Mouse (Mus musculus) adrenal gland, adult 18-20 months (tissue): ENCODE measurements around the gene Adat3. TPM values are rescaled to one million over a fixed set of nuclear protein-coding genes. Genes with fewer than 3 reads are reported as not detected.

Experiments used
- DNase-seq, 2 experiments: peaks; one replicate each; pipeline ENCODE4 v3.0.0; 2021 to 2022; ENCODE audit warnings: low spot score in 2 of 2
- total RNA-seq, 2 experiments: library from RNA; stranded (reverse); gene quantifications; 1 replicate in 1 of 2; 2 replicates in 1 of 2; pipeline ENCODE4 v1.2.3; 2021

Gene Adat3
- total RNA-seq, 2 experiments from 2014 or later, result 1.8 to 2.1 TPM

GRCm38 (mm10) chr10:80609269-80609924 is 6.7 kb downstream of the Adat3 start:
- DNase-seq, result peak in 1 of 2 experiments; percentile 18

DNA sequence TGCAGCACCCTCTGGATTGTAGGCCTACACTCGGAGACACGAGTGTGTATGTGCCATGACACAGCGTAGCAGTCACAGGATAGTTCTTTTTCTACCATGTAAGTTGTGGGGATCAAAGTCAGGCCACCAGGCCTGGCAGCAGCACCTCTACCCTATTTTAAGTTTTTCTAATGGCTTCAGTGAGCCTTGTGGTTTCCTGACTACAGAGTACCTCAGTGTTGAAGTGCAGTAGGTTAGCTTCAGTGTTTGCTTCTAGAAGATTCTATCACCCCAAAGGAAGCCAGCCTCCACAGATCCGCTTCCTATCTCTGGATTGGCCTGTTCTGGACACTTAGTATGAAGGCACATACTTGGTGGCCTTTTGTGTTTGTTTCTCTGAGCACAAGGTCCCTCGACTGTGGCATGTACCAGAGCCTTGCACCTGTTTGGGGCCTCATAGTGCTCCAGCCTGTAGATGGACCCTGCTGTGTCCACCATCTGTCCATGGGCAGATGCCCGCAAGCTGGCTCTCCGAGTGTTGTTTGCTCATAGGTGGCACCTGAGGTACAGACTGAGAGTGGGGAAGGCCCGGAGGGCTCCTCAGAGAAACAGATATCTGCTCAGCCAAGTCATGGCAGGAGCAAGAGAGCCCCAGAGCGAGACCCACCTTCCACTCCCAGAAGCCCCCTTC is 7.6 kb downstream of the Adat3 start:
- DNase-seq, result peak in 1 of 2 experiments; percentile 16

DNA sequence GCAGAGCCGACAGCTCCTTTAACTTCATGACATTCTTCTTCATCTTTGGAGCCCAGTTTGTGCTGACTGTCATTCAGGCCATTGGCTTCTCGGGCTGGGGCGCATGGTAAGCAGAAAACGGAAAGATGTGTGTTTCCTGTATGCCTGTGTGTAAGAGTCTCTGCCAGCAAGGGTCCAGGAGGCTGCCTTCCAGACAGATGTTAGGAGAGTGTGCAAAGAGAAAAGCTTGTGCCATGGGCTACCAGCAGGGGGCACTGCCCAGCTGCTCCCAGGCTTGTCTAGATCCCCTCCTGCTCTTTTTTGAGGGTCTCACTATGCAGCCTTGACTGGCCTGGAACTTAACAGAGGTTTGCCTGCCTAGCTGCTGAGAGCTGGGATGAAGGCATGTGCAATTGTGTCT is 8.3 kb downstream of the Adat3 start:
- DNase-seq, result peak in 1 of 2 experiments; percentile 66

GRCm38 (mm10) chr10:80611905-80612304 is 9.2 kb downstream of the Adat3 start:
- DNase-seq, result no peak

- no peak for DNase-seq
Observed at GRCm38 (mm10) chr10:80613821-80614220, 11.1 kb downstream of the Adat3 start.

- DNase-seq, result peak in 1 of 2 experiments; percentile 16
Observed at GRCm38 (mm10) chr10:80614351-80614750, 11.7 kb downstream of the Adat3 start.

DNA sequence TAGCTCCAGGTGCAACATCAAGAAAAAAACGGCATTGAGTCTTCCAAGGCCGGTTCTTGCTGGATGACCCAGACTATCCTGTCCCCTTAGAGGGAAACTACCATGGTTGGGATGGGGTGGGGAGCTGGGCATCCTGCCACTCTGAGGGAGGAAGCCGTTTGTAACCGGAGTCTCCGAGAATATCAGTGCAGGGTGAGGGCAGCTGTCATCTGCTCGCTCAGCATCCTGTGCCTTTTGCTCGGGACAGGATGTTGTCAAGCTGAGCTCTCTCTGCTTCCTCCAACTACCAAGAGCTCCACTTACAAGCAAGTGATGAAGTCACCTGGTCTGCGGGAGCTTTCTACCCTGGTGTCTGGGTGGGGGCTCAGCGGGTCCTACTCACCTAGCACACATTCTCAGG is 15.5 kb downstream of the Adat3 start:
- no peak for DNase-seq

GRCm38 (mm10) chr10:80619465-80620244 is 17.0 kb downstream of the Adat3 start:
- DNase-seq, result no peak

DNA sequence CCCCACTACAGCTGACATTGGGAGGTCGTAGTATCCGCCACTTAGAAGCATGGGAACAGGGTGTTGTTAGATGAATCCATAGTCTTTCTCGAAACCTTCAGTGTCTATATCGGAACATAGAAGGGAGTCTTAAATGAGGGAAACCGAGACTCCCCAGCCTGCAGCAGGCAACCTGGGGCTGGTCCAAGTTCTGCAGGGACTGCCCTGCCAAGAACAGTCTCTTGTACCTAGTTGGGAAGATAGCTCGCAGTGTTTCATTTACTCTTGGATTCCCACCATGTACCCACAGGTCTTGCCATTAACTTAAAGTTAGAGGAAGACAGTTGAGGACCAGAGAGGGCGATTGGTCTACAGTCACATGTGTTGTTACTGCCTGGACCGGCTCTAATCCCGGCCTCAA is 17.7 kb downstream of the Adat3 start:
- DNase-seq, result no peak

DNA sequence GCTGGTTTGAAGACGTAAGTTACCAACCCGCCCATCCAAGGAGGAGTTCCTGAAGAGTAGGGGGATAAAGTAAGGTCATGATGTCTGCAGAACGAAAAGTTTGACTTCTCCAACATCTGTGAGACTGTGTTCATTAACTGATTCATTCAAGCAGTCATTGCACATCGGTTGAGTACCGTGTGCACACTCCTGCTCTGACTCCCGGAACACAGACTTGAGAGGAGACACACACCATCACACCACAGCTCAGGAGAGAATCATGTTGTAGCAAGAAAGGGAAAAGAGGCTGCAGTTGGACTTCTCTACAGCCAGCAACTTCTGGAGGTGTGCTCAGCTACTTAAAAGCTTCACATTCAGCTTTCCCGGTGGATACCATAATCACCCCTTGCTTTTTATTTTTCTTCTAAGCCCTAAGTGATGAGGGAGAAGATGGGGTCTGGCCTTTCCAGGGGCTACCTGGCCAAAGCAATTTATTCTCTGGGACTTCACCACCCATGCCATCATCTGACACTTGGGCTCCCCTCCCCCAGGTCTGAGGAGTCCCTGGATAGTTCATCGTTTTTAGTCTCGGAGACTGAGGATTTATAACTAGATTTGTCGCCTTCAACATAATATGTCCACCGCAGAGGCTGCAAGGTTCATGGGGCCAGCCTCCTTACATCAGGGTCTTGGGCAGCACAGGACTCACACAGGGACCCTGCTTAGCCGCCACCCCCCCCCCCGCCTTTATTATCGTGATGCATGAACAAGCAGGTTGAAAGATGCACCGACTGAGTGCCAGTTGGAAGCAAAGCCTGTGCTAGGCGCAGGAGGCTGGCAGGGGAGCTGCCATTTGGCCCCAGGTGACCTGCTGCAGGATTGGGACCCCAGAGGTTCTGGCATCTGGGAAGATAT is 18.4 kb downstream of the Adat3 start:
- no peak for DNase-seq

GRCm38 (mm10) chr10:80621690-80621939 is 18.9 kb downstream of the Adat3 start:
- DNase-seq, result no peak

DNA sequence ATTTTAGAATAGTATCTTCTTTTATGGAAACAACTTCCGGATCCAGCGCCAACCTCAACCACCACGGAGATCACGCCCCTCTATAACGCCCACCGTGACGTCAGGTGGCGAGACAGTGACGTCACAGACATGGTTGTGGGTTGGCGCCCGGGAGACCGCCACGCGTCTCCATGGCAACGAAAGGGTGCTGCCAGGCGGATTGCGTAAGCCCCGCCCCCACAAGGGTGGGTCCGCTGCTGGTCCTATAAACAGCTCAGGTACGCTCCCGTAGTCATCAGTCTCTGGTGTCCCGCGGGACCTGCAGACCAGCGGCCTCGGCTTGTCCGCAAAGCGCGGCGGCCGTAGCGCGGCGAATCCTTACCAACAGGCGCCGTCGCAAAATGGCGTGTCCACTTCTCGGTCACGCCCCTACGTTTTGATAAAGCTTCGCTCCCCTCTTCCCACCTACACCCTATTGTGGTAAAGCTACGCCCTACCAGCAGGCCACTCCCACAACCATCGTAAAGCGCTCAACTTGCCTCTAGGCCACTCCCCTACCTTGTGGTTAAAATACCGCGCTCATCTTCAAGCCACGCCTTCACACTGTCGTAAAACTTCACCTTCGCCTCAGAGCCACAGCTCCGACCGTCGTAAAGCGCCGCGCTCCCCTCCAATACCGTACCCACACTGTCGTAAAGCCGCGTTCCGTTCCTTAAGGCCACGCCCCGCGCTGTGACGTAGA is 19.4 kb downstream of the Adat3 start:
- peak; percentile 99 to 100 for DNase-seq

- DNase-seq, result peak in 1 of 2 experiments; percentile 54
Observed at GRCm38 (mm10) chr10:80622661-80623456, 20.2 kb downstream of the Adat3 start, which contains the start of gene Csnk1g2. Csnk1g2 (plus strand) TSS chr10:80622838.

- DNase-seq, result peak; percentile 40 to 62
Observed at GRCm38 (mm10) chr10:80623457-80624191, 20.9 kb downstream of the Adat3 start.

DNA sequence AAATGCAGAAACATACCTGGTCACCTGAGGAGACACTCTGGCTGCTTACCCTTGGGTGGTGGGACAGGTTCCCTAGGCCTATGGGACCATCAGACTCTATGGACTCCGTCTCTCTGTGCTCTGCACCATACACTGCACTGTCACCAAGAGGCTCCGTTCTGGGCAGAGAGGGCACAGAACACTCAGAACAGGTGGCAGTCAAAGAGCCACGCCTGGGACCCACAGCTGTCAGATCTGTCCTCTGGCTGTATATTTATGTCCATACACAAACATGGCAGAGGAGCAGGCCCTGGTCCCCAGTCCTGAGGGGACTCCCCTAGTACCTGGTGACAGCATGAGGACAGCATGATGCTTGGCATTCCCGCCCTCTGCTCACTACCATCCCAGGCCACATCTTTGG is 23.1 kb downstream of the Adat3 start:
- no peak for DNase-seq

DNA sequence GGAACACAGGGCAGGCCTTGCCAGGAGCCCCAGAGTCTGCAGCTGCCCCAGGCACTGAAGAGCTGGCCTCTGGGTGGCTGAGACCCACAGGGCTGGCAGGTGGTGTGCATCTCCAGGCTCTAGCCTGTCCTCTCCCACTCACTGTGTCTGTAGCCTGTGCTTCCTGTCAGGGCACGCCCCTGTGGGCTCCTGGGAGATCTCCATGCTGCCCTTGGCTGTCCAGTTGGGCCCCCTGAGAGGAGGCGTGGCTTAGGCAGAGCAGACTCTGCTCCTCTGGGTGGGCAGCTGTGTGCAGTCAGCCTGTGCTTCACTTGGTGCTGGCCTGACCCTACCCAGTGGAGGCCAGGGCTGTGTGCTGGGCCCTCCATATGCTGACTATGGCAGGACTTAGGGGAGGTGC is 25.0 kb downstream of the Adat3 start:
- DNase-seq, result no peak

GRCm38 (mm10) chr10:80628925-80629324 is 26.2 kb downstream of the Adat3 start:
- no peak for DNase-seq

- no peak for DNase-seq
Observed at GRCm38 (mm10) chr10:80635345-80635744, 32.7 kb downstream of the Adat3 start.

DNA sequence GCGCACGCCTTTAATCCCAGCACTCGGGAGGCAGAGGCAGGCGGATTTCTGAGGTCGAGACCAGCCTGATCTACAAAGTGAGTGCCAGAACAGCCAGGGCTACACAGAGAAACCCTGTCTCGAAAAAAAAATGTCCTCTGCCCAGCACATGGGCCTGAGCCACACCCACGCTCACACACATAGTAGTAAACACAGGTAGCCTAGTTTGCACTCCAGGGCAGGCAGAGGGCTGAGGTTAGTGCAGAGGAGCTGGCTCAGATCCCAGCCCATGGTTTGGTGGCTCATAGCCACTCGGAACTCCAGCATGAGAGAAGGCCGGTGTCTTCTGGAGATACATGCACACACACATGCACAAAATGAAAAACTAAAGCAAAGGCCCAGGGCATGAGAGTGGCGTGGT is 44.3 kb downstream of the Adat3 start:
- DNase-seq, result no peak
